Mouse (Mus musculus): ENCODE measurements at regions not wholly inside any gene's neighbourhood (a gene's known extent, or its start where the extent isn't known, plus 50 kb on each side); places are given as distances from the start of the nearest gene placed in this dataset.
"Not testable (repeated sequence)": the region's sequence is repeated elsewhere in the genome, so short reads cannot be mapped to it uniquely, and the experiment has no call there.

GRCm38 (mm10) chr15:60280378-60280777 is 264.0 kb upstream of the 4933412E24Rik start:
- no peak overlapping the region for H3K4me3 ChIP-seq (ENCODE audit: low read length)
- WGBS = 63% methylated on average over 2 of the region's 2 CpGs

GRCm38 (mm10) chr15:60253661-60254060 is 237.2 kb upstream of the 4933412E24Rik start:
- H3K4me3 ChIP-seq (ENCODE audit: low read length); H3K4me1 ChIP-seq (ENCODE audit: control insufficient read depth, insufficient read depth, low read depth, low read length); H3K9ac ChIP-seq (ENCODE audit: low read depth, low read length); H3K27ac ChIP-seq (ENCODE audit: low read depth, low read length); H3K27me3 ChIP-seq (replicated peaks; ENCODE audit: control insufficient read depth, insufficient read depth, low read length); ATAC-seq; H3K9me3 ChIP-seq (ENCODE audit: control insufficient read depth, low read length); H3K36me3 ChIP-seq (ENCODE audit: control insufficient read depth, insufficient read depth, low read length); H3K4me2 ChIP-seq (ENCODE audit: low read length): not testable (repeated sequence)

More at GRCm38 (mm10) chr15:60280378-60280777, 264.0 kb upstream of the 4933412E24Rik start:
- no peaks in the 10 kb centered on the region for H3K4me1 ChIP-seq (ENCODE audit: control insufficient read depth, insufficient read depth, low read depth, low read length)
- no peak for ATAC-seq
- no peak overlapping the region for H3K4me2 ChIP-seq (ENCODE audit: low read length)
- no peaks in the 10 kb centered on the region for H3K36me3 ChIP-seq (ENCODE audit: control insufficient read depth, insufficient read depth, low read length)
- no peak overlapping the region for H3K9ac ChIP-seq (ENCODE audit: low read depth, low read length)
- H3K27me3 ChIP-seq (replicated peaks; ENCODE audit: control insufficient read depth, insufficient read depth, low read length) = no peaks in the 10 kb centered on the region
- no peak overlapping the region for H3K27ac ChIP-seq (ENCODE audit: low read depth, low read length)
- H3K9me3 ChIP-seq (ENCODE audit: control insufficient read depth, low read length) = no peaks in the 10 kb centered on the region

GRCm38 (mm10) chr15:60226335-60226938 is 210.0 kb upstream of the 4933412E24Rik start:
- ATAC-seq = no peak
- Histone ChIP-seq H3K4me3 (ENCODE audit: low read length) (no peak overlapping the region), H3K4me2 (ENCODE audit: low read length) (no peak overlapping the region), H3K36me3 (ENCODE audit: control insufficient read depth, insufficient read depth, low read length) (no peaks in the 10 kb centered on the region), H3K9ac (ENCODE audit: low read depth, low read length) (no peak overlapping the region), H3K27me3 (replicated peaks; ENCODE audit: control insufficient read depth, insufficient read depth, low read length) (no peaks in the 10 kb centered on the region), H3K27ac (ENCODE audit: low read depth, low read length) (no peak overlapping the region), H3K9me3 (ENCODE audit: control insufficient read depth, low read length) (no peaks in the 10 kb centered on the region), H3K4me1 (ENCODE audit: control insufficient read depth, insufficient read depth, low read depth, low read length) (no peaks in the 10 kb centered on the region)
- 69% methylated on average over 4 of the region's 4 CpGs for WGBS

GRCm38 (mm10) chr15:60195070-60195469 is 178.7 kb upstream of the 4933412E24Rik start:
- H3K9ac ChIP-seq (ENCODE audit: low read depth, low read length) = no peak overlapping the region
- H3K36me3 ChIP-seq (ENCODE audit: control insufficient read depth, insufficient read depth, low read length) = no peaks in the 10 kb centered on the region
- H3K4me3 ChIP-seq (ENCODE audit: low read length) = no peak overlapping the region
- no peaks in the 10 kb centered on the region for H3K27me3 ChIP-seq (replicated peaks; ENCODE audit: control insufficient read depth, insufficient read depth, low read length)
- no peak for ATAC-seq
- H3K4me2 ChIP-seq (ENCODE audit: low read length) = no peak overlapping the region
- H3K9me3 ChIP-seq (ENCODE audit: control insufficient read depth, low read length) = no peaks in the 10 kb centered on the region
- no peaks in the 10 kb centered on the region for H3K4me1 ChIP-seq (ENCODE audit: control insufficient read depth, insufficient read depth, low read depth, low read length)
- no peak overlapping the region for H3K27ac ChIP-seq (ENCODE audit: low read depth, low read length)

GRCm38 (mm10) chr15:60193157-60193556 is 176.7 kb upstream of the 4933412E24Rik start:
- no peak for ATAC-seq
- no peaks in the 10 kb centered on the region for H3K27me3 ChIP-seq (replicated peaks; ENCODE audit: control insufficient read depth, insufficient read depth, low read length)
- H3K4me3 ChIP-seq (ENCODE audit: low read length) = no peak overlapping the region
- H3K9ac ChIP-seq (ENCODE audit: low read depth, low read length) = no peak overlapping the region
- H3K4me1 ChIP-seq (ENCODE audit: control insufficient read depth, insufficient read depth, low read depth, low read length) = no peaks in the 10 kb centered on the region
- 92% methylated on average over 3 of the region's 3 CpGs for WGBS
- no peak overlapping the region for H3K4me2 ChIP-seq (ENCODE audit: low read length)
- H3K27ac ChIP-seq (ENCODE audit: low read depth, low read length) = no peak overlapping the region
- no peaks in the 10 kb centered on the region for H3K36me3 ChIP-seq (ENCODE audit: control insufficient read depth, insufficient read depth, low read length)
- H3K9me3 ChIP-seq (ENCODE audit: control insufficient read depth, low read length) = no peaks in the 10 kb centered on the region

- Histone ChIP-seq H3K4me3 (ENCODE audit: low read length) (no peak overlapping the region), H3K27me3 (replicated peaks; ENCODE audit: control insufficient read depth, insufficient read depth, low read length) (no peaks in the 10 kb centered on the region), H3K4me1 (ENCODE audit: control insufficient read depth, insufficient read depth, low read depth, low read length) (no peaks in the 10 kb centered on the region), H3K27ac (ENCODE audit: low read depth, low read length) (no peak overlapping the region), H3K9ac (ENCODE audit: low read depth, low read length) (no peak overlapping the region), H3K4me2 (ENCODE audit: low read length) (no peak overlapping the region), H3K36me3 (ENCODE audit: control insufficient read depth, insufficient read depth, low read length) (no peaks in the 10 kb centered on the region), H3K9me3 (ENCODE audit: control insufficient read depth, low read length) (no peaks in the 10 kb centered on the region)
- 54% methylated on average over 5 of the region's 5 CpGs for WGBS
- ATAC-seq = no peak
Measured at GRCm38 (mm10) chr15:60187002-60187715, 170.7 kb upstream of the 4933412E24Rik start.

GRCm38 (mm10) chr15:60141554-60142070 is 125.2 kb upstream of the 4933412E24Rik start:
- Histone ChIP-seq H3K4me1 (ENCODE audit: control insufficient read depth, insufficient read depth, low read depth, low read length) (no peaks in the 10 kb centered on the region), H3K9ac (ENCODE audit: low read depth, low read length) (no peak overlapping the region), H3K4me2 (ENCODE audit: low read length) (no peak overlapping the region), H3K4me3 (ENCODE audit: low read length) (no peak overlapping the region), H3K27ac (ENCODE audit: low read depth, low read length) (no peak overlapping the region), H3K36me3 (ENCODE audit: control insufficient read depth, insufficient read depth, low read length) (no peaks in the 10 kb centered on the region), H3K27me3 (replicated peaks; ENCODE audit: control insufficient read depth, insufficient read depth, low read length) (no peaks in the 10 kb centered on the region), H3K9me3 (ENCODE audit: control insufficient read depth, low read length) (no peaks in the 10 kb centered on the region)
- 92% methylated on average over 6 of the region's 6 CpGs for WGBS
- ATAC-seq = no peak

GRCm38 (mm10) chr15:60136671-60137070 is 120.3 kb upstream of the 4933412E24Rik start:
- H3K9me3 ChIP-seq (ENCODE audit: control insufficient read depth, low read length) = no peaks in the 10 kb centered on the region
- H3K4me1 ChIP-seq (ENCODE audit: control insufficient read depth, insufficient read depth, low read depth, low read length) = no peaks in the 10 kb centered on the region
- H3K27ac ChIP-seq (ENCODE audit: low read depth, low read length) = no peak overlapping the region
- H3K4me3 ChIP-seq (ENCODE audit: low read length) = no peak overlapping the region
- H3K4me2 ChIP-seq (ENCODE audit: low read length) = no peak overlapping the region
- ATAC-seq = no peak
- no peaks in the 10 kb centered on the region for H3K36me3 ChIP-seq (ENCODE audit: control insufficient read depth, insufficient read depth, low read length)
- 85% methylated on average over 2 of the region's 2 CpGs for WGBS
- no peaks in the 10 kb centered on the region for H3K27me3 ChIP-seq (replicated peaks; ENCODE audit: control insufficient read depth, insufficient read depth, low read length)
- H3K9ac ChIP-seq (ENCODE audit: low read depth, low read length) = no peak overlapping the region

- no peak for ATAC-seq
- Histone ChIP-seq H3K4me2 (ENCODE audit: low read length) (no peak overlapping the region), H3K36me3 (ENCODE audit: control insufficient read depth, insufficient read depth, low read length) (no peaks in the 10 kb centered on the region), H3K27me3 (replicated peaks; ENCODE audit: control insufficient read depth, insufficient read depth, low read length) (no peaks in the 10 kb centered on the region), H3K4me3 (ENCODE audit: low read length) (no peak overlapping the region), H3K9me3 (ENCODE audit: control insufficient read depth, low read length) (no peaks in the 10 kb centered on the region), H3K4me1 (ENCODE audit: control insufficient read depth, insufficient read depth, low read depth, low read length) (no peaks in the 10 kb centered on the region), H3K9ac (ENCODE audit: low read depth, low read length) (no peak overlapping the region), H3K27ac (ENCODE audit: low read depth, low read length) (no peak overlapping the region)
- WGBS = 54% methylated on average over 1 of the region's 1 CpGs
Measured at GRCm38 (mm10) chr15:60134515-60134914, 118.1 kb upstream of the 4933412E24Rik start.
